Mouse (Mus musculus) MEL (cell line): ENCODE results near the gene Gpc5. TPM values are rescaled to one million over a fixed set of nuclear protein-coding genes. Genes with fewer than 3 reads are reported as not detected.

Source experiments
- DNase-seq: peaks from one replicate; pipeline ENCODE4 v3.0.0; 2011; ENCODE audit warnings: low read depth, low spot score
- H3K27ac ChIP-seq: 2 replicates; pipeline ENCODE4 v1.5.1; 2012; ENCODE audit warnings: low read depth, mild to moderate bottlenecking, control low read depth, low read length, moderate library complexity; ENCODE audit not compliant: control insufficient read depth
- H3K27me3 ChIP-seq, 2 experiments: fragments of 150-350 bp in 1 of 2; sonication (generic) in 1 of 2; 2 replicates each; pipeline ENCODE4 v1.6.1; 2012; ENCODE audit warnings: low read length in 2 of 2, mild to moderate bottlenecking in 2 of 2, improper control_type of control experiment in 1 of 2, moderate library complexity in 1 of 2; ENCODE audit not compliant: insufficient read depth in 2 of 2, control insufficient read depth in 1 of 2
- H3K36me3 ChIP-seq, 2 experiments: 2 replicates each; pipeline ENCODE4 v1.6.1; 2012 to 2014; ENCODE audit warnings: low read length in 2 of 2, improper control_type of control experiment in 1 of 2, inconsistent platforms in 1 of 2, mild to moderate bottlenecking in 1 of 2; ENCODE audit not compliant: insufficient read depth in 2 of 2, control insufficient read depth in 1 of 2
- H3K4me1 ChIP-seq, 2 experiments: fragments of 150-350 bp in 1 of 2; sonication (generic) in 1 of 2; 2 replicates each; pipeline ENCODE4 v1.6.1; 2012; ENCODE audit warnings: low read length in 2 of 2, improper control_type of control experiment in 1 of 2, mild to moderate bottlenecking in 1 of 2; ENCODE audit not compliant: insufficient read depth in 2 of 2, control insufficient read depth in 1 of 2
- H3K4me3 ChIP-seq, 2 experiments: fragments of 150-350 bp in 1 of 2; sonication (generic) in 1 of 2; 2 replicates each; pipeline ENCODE4 v1.5.1; 2012; ENCODE audit warnings: low read depth in 2 of 2, low read length in 2 of 2, mild to moderate bottlenecking in 2 of 2, moderate library complexity in 2 of 2, control low read depth in 1 of 2, improper control_type of control experiment in 1 of 2; ENCODE audit not compliant: control insufficient read depth in 1 of 2, insufficient read depth in 1 of 2
- H3K79me2 ChIP-seq: 2 replicates; pipeline ENCODE4 v1.6.1; 2012; ENCODE audit warnings: mild to moderate bottlenecking, low read length, moderate library complexity; ENCODE audit not compliant: control insufficient read depth, poor library complexity, insufficient read depth
- H3K9ac ChIP-seq: 2 replicates; pipeline ENCODE4 v1.6.1; 2012; ENCODE audit warnings: low read depth, mild to moderate bottlenecking, control low read depth, low read length, moderate library complexity; ENCODE audit not compliant: control insufficient read depth, poor library complexity, severe bottlenecking
- H3K9me3 ChIP-seq: fragments of 150-350 bp; sonication (generic); replicated peaks from 2 replicates; pipeline ENCODE4 v1.6.1; 2012; ENCODE audit warnings: mild to moderate bottlenecking, low read length, improper control_type of control experiment, moderate library complexity; ENCODE audit not compliant: insufficient read depth
- CHD2 ChIP-seq: IDR thresholded peaks from 2 replicates; pipeline ENCODE4 v1.6.1; 2011; ENCODE audit warnings: low read length, improper control_type of control experiment
- E2F4 ChIP-seq: IDR thresholded peaks from 2 replicates; pipeline ENCODE4 v1.6.1; 2011; ENCODE audit warnings: low read depth, low read length, improper control_type of control experiment, borderline replicate concordance
- ELF1 ChIP-seq: IDR thresholded peaks from 2 replicates; pipeline ENCODE4 v1.6.1; 2014; ENCODE audit warnings: low read depth, mild to moderate bottlenecking, inconsistent platforms, low read length, improper control_type of control experiment, moderate library complexity
- GATA1 ChIP-seq: IDR thresholded peaks from 2 replicates; pipeline ENCODE4 v1.6.1; 2011; ENCODE audit warnings: low read depth, low read length, improper control_type of control experiment
- JUND ChIP-seq: IDR thresholded peaks from 2 replicates; pipeline ENCODE4 v1.6.1; 2011; ENCODE audit warnings: low read depth, mild to moderate bottlenecking, improper control_type of control experiment, low read length
- MAFK ChIP-seq: IDR thresholded peaks from 2 replicates; pipeline ENCODE4 v1.6.1; 2011; ENCODE audit warnings: low read depth, mild to moderate bottlenecking, low read length, improper control_type of control experiment, borderline replicate concordance
- MAX ChIP-seq: IDR thresholded peaks from 2 replicates; pipeline ENCODE4 v1.6.1; 2011; ENCODE audit warnings: low read length, improper control_type of control experiment
- MAZ ChIP-seq: IDR thresholded peaks from 2 replicates; pipeline ENCODE4 v1.6.1; 2012; ENCODE audit warnings: low read depth, mild to moderate bottlenecking, inconsistent platforms, low read length, improper control_type of control experiment
- MEF2A ChIP-seq: IDR thresholded peaks from 2 replicates; pipeline ENCODE4 v1.6.1; 2014; ENCODE audit warnings: low read depth, mild to moderate bottlenecking, inconsistent platforms, low read length, improper control_type of control experiment; ENCODE audit not compliant: poor library complexity, insufficient replicate concordance, severe bottlenecking; ENCODE audit errors: extremely low read depth
- MXI1 ChIP-seq: IDR thresholded peaks from 2 replicates; pipeline ENCODE4 v1.6.1; 2011; ENCODE audit warnings: mild to moderate bottlenecking, low read depth, low read length, improper control_type of control experiment
- MYB ChIP-seq: IDR thresholded peaks from 2 replicates; pipeline ENCODE4 v1.6.1; 2011; ENCODE audit warnings: mild to moderate bottlenecking, low read depth, low read length, improper control_type of control experiment
- NELFE ChIP-seq: IDR thresholded peaks from 2 replicates; pipeline ENCODE4 v1.6.1; 2011; ENCODE audit warnings: low read depth, low read length, improper control_type of control experiment
- NRF1 ChIP-seq: IDR thresholded peaks from 2 replicates; pipeline ENCODE4 v1.6.1; 2014; ENCODE audit warnings: low read depth, mild to moderate bottlenecking, inconsistent platforms, low read length, improper control_type of control experiment, moderate library complexity; ENCODE audit not compliant: poor library complexity, insufficient read depth, severe bottlenecking
- POLR2A ChIP-seq, 2 experiments: IDR thresholded peaks; 2 replicates each; pipeline ENCODE4 v1.6.1; 2011 to 2012; ENCODE audit warnings: low read length in 2 of 2, mild to moderate bottlenecking in 2 of 2, control low read depth in 1 of 2, improper control_type of control experiment in 1 of 2, low read depth in 1 of 2, moderate library complexity in 1 of 2; ENCODE audit not compliant: control insufficient read depth in 1 of 2, insufficient read depth in 1 of 2, poor library complexity in 1 of 2
- POLR2AphosphoS2 ChIP-seq: IDR thresholded peaks from 2 replicates; pipeline ENCODE4 v1.6.1; 2011; ENCODE audit warnings: low read length, improper control_type of control experiment
- POLR2AphosphoS5 ChIP-seq: IDR thresholded peaks from 2 replicates; pipeline ENCODE4 v1.6.1; 2012; ENCODE audit warnings: low read depth, borderline replicate concordance, mild to moderate bottlenecking, inconsistent platforms, low read length, moderate library complexity, mixed read lengths
- RAD21 ChIP-seq: IDR thresholded peaks from 2 replicates; pipeline ENCODE4 v1.6.1; 2011; ENCODE audit warnings: mild to moderate bottlenecking, low read depth, low read length, improper control_type of control experiment
- RCOR1 ChIP-seq: IDR thresholded peaks from 2 replicates; pipeline ENCODE4 v1.6.1; 2012; ENCODE audit warnings: low read depth, mild to moderate bottlenecking, inconsistent platforms, low read length, improper control_type of control experiment
- TAL1 ChIP-seq: IDR thresholded peaks from 2 replicates; pipeline ENCODE4 v1.6.1; 2012; ENCODE audit warnings: mild to moderate bottlenecking, inconsistent platforms, low read length, moderate library complexity, mixed read lengths
- TBP ChIP-seq: IDR thresholded peaks from 2 replicates; pipeline ENCODE4 v1.8.0; 2011; ENCODE audit warnings: low read depth, low read length, improper control_type of control experiment
- TCF12 ChIP-seq: IDR thresholded peaks from 2 replicates; pipeline ENCODE4 v1.6.1; 2014; ENCODE audit warnings: low read depth, mild to moderate bottlenecking, inconsistent platforms, low read length, improper control_type of control experiment, moderate library complexity
- ZC3H11A ChIP-seq: IDR thresholded peaks from 2 replicates; pipeline ENCODE4 v1.6.1; 2012; ENCODE audit warnings: low read depth, mild to moderate bottlenecking, inconsistent platforms, low read length, improper control_type of control experiment
- ZKSCAN1 ChIP-seq: IDR thresholded peaks from 2 replicates; pipeline ENCODE4 v1.6.1; 2012; ENCODE audit warnings: low read depth, mild to moderate bottlenecking, inconsistent platforms, low read length, improper control_type of control experiment, moderate library complexity
- ZNF384 ChIP-seq: IDR thresholded peaks from 2 replicates; pipeline ENCODE4 v1.6.1; 2012; ENCODE audit warnings: low read depth, mild to moderate bottlenecking, inconsistent platforms, low read length, improper control_type of control experiment
- polyA plus RNA-seq, 2 experiments: library from polyadenylated mRNA; stranded (reverse) in 1 of 2; unstranded in 1 of 2; fragments of >175 nt in 1 of 2; fragments of >200 nt in 1 of 2; gene quantifications; 2 replicates each; pipeline versions ENCODE4 v1.2.1 to v1.2.4; 2012; ENCODE audit warnings: low replicate concordance in 2 of 2, low read depth in 1 of 2; ENCODE audit not compliant: insufficient read length in 2 of 2, insufficient read depth in 1 of 2, missing spikeins in 1 of 2
- total RNA-seq: library from RNA; depleted of rRNA; stranded (reverse); fragments of 300-350 nt; gene quantifications from 2 replicates; pipeline ENCODE4 v1.2.3, GENCODE M21; 2012

Gpc5 gene
- total and polyA plus RNA-seq, 3 experiments: not detected

DNA sequence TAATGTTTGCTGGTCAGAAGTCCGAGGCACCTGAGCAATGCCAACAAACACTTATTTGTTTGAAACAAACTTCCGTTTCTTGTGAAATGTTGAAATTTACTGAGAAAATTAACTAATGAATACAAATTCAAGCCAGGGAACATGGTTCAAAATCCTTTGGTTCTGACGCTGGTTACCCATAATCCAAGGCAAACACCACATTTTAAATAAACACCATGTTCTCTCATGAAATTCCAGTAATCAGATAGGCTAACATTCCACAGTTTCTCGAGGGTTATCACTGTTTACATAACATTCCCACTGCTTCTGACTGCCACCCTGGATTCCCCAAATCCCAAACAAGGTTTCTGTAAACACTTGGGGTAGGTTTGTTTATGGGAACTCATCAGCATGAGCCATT lies 1356.2 kb downstream of the Gpc5 start:
- H3K36me3 ChIP-seq: no peaks in the 10 kb centered on the region
- H3K79me2 ChIP-seq: no peaks in the 10 kb centered on the region
- H3K27me3 ChIP-seq: no peaks in the 10 kb centered on the region
- no peak overlapping the region for H3K9ac ChIP-seq
- no peaks in the 10 kb centered on the region for H3K4me1 ChIP-seq
- TF ChIP-seq MEF2A: no peak
- TF ChIP-seq RAD21: no peak
- TF ChIP-seq MAZ: no peak
- no peak for TF ChIP-seq MXI1
- no peak for TF ChIP-seq NRF1
- no peak for TF ChIP-seq ZC3H11A
- TF ChIP-seq TAL1: no peak
- TF ChIP-seq MAX: no peak
- no peak for TF ChIP-seq MAFK
- DNase-seq: no peak
- H3K4me3 ChIP-seq: no peak overlapping the region
- no peaks in the 10 kb centered on the region for H3K9me3 ChIP-seq
- no peak overlapping the region for H3K27ac ChIP-seq

DNA sequence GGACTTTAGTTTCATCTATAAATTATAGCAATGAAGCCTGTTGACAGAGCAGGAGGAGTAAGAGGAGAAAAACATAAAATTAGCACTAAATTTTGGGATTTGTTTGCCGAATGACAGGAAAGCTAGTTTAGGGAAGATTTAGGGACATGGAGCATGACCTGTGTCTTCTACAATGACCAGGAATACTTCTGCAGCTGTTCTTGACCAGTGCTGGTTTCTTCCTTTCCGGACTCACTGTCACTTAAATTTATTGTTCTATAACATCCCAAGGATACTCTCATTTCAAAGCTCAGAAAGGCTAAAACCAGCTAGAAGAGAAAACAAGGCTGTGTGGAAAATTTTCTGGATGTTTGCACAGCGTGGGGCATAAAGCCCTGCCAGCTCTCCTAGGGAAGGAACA lies 1361.3 kb downstream of the Gpc5 start:
- Histone ChIP-seq H3K4me3 (no peak overlapping the region), H3K9me3 (no peaks in the 10 kb centered on the region), H3K9ac (no peak overlapping the region), H3K27me3 (no peaks in the 10 kb centered on the region), H3K4me1 (no peaks in the 10 kb centered on the region), H3K79me2 (no peaks in the 10 kb centered on the region), H3K27ac (no peak overlapping the region), H3K36me3 (no peaks in the 10 kb centered on the region)
- TF ChIP-seq ZNF384 (no peak), ZC3H11A (no peak), RCOR1 (no peak), TAL1 (no peak)
- DNase-seq: no peak

DNA sequence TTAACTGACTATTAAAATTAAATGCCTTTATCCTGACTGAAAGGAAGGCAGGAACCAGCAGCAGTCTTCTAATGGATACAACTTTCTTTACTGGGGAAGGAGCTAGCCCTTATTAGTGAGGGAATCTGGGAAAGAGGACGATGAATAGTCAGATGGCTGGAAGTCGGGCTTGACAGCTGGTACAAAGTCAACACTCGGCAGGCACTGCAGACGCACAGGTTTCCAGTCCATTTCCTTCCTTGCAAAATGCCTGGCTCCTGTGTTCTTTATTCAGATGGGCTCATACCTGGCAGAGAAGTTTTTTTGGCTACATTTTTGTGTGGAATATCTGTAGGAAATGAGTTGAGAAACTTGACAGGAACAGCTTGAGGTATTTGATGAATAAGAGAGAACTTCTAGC lies 1364.2 kb downstream of the Gpc5 start:
- Histone ChIP-seq H3K9ac (no peak overlapping the region), H3K4me1 (no peaks in the 10 kb centered on the region), H3K27me3 (no peaks in the 10 kb centered on the region), H3K27ac (no peak overlapping the region), H3K4me3 (no peak overlapping the region), H3K79me2 (no peaks in the 10 kb centered on the region), H3K36me3 (no peaks in the 10 kb centered on the region), H3K9me3 (no peaks in the 10 kb centered on the region)
- no peak for DNase-seq
- TF ChIP-seq ELF1 (no peak), MYB (no peak), POLR2AphosphoS5 (no peak), JUND (no peak), GATA1 (no peak), POLR2A (IDR thresholded peaks at IDR 0.05; ENCODE audit: control insufficient read depth in 1 of 2, insufficient read depth in 1 of 2, low read depth in 1 of 2, low read length in 2 of 2, poor library complexity in 1 of 2) (no peak), CHD2 (no peak), TCF12 (no peak), MAZ (no peak), NELFE (no peak), E2F4 (no peak), TBP (no peak), POLR2AphosphoS2 (no peak), MEF2A (no peak), ZKSCAN1 (no peak)
